Comparison of ENCODE assay signal across 18 mouse cellular contexts in the genomic region with DNA sequence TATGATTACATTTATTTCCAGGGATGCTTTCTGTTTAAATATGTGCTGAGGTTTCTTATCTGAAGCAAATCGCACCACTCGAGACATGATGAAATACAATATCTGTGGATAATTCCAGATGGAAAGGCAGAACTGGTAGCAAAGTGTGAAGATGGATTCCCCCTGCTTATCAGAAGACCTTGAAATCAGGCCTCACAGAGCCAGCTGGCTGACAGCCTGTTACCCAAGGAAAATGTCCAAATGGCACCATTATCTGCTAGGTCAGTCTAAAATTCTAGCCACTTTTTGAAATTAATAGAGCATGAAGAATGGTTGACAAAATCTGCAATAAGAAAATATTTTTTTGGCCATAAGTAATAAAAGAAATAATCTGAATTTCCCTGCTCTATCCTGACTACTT.
DNase-seq lines count a peak whose midpoint lies in the region; ATAC-seq lines count a peak whose summit lies in the region.
"Had no signal": no experiment of that assay in that cellular context is flagged by ENCODE, and none has a peak within 500 bp of the region (broad histone marks: within the 10 kb centered on the region; RNA-seq: fewer than 3 reads in every experiment).

No protein-coding gene starts in this region.

- H3K4me3 ChIP-seq in embryonic facial prominence, embryonic 14.5 days (ENCODE audit: low read depth, low read length): no peak overlapping the region
- no peak overlapping the region for H3K4me3 ChIP-seq in embryonic facial prominence, embryonic 10.5 days
- H3K4me3 ChIP-seq: forebrain, embryonic 12.5 days; heart, embryonic 13.5 days; liver, embryonic 15.5 days; megakaryocyte, embryonic 14.5 days had no signal

- H3K27me3 ChIP-seq in embryonic facial prominence, embryonic 14.5 days (replicated peaks; ENCODE audit: control insufficient read depth, insufficient read depth, low read length): no peaks in the 10 kb centered on the region
- no peaks in the 10 kb centered on the region for H3K27me3 ChIP-seq in embryonic facial prominence, embryonic 10.5 days (replicated peaks; ENCODE audit: low read depth, poor library complexity, severe bottlenecking)
- H3K27me3 ChIP-seq: forebrain, embryonic 12.5 days; heart, embryonic 13.5 days; liver, embryonic 15.5 days; megakaryocyte, embryonic 14.5 days had no signal

- H3K4me2 ChIP-seq in embryonic facial prominence, embryonic 14.5 days (ENCODE audit: low read depth, low read length): no peak overlapping the region
- H3K4me2 ChIP-seq: forebrain, embryonic 12.5 days; heart, embryonic 13.5 days; liver, embryonic 15.5 days had no signal

- no peak overlapping the region for H3K9ac ChIP-seq in embryonic facial prominence, embryonic 14.5 days (ENCODE audit: low read depth, low read length)
- H3K9ac ChIP-seq: forebrain, embryonic 12.5 days; heart, embryonic 13.5 days; liver, embryonic 15.5 days had no signal

- DNase-seq in embryonic facial prominence, embryonic 14.5 days (ENCODE audit: low spot score): peak; percentile 11
- no peak for DNase-seq in embryonic facial prominence, embryonic 10.5 days (ENCODE audit: low spot score)
- peak; percentile 2 for DNase-seq in retina, adult 2 months (ENCODE audit: low read depth, low spot score)
- DNase-seq in retina, postnatal 1 day: no peak
- DNase-seq in cerebellum, adult 8-10 months: peak; percentile 75
- DNase-seq in kidney, postnatal 10 days: no peak
- DNase-seq in right cerebral cortex, adult 18-20 months: no peak
- no peak for DNase-seq in right cerebral cortex, postnatal 10 days (ENCODE audit: low spot score in 2 of 2)
- DNase-seq: heart, postnatal 36 days; kidney, adult 18-20 months; kidney, postnatal 36 days; layer of hippocampus, adult 9-11 months; lung, postnatal 14 days had no signal

- no peaks in the 10 kb centered on the region for H3K9me3 ChIP-seq in embryonic facial prominence, embryonic 14.5 days (ENCODE audit: control insufficient read depth, low read length)
- H3K9me3 ChIP-seq in embryonic facial prominence, embryonic 10.5 days: no peaks in the 10 kb centered on the region
- H3K9me3 ChIP-seq: forebrain, embryonic 12.5 days; heart, embryonic 13.5 days; liver, embryonic 15.5 days had no signal

- WGBS in embryonic facial prominence, embryonic 14.5 days: 81% methylated on average over 2 of the region's 2 CpGs
- 87% methylated on average over 2 of the region's 2 CpGs for WGBS in embryonic facial prominence, embryonic 10.5 days

- no peaks in the 10 kb centered on the region for H3K36me3 ChIP-seq in embryonic facial prominence, embryonic 14.5 days (ENCODE audit: control insufficient read depth, insufficient read depth, low read length)
- no peaks in the 10 kb centered on the region for H3K36me3 ChIP-seq in embryonic facial prominence, embryonic 10.5 days (replicated peaks)
- H3K36me3 ChIP-seq: forebrain, embryonic 12.5 days; heart, embryonic 13.5 days; liver, embryonic 15.5 days had no signal

- no peak overlapping the region for H3K27ac ChIP-seq in embryonic facial prominence, embryonic 14.5 days (replicated peaks; ENCODE audit: low read depth, low read length)
- H3K27ac ChIP-seq in embryonic facial prominence, embryonic 10.5 days (replicated peaks): no peak overlapping the region
- H3K27ac ChIP-seq: forebrain, embryonic 12.5 days; heart, embryonic 13.5 days; liver, embryonic 15.5 days had no signal

- no peaks in the 10 kb centered on the region for H3K4me1 ChIP-seq in embryonic facial prominence, embryonic 14.5 days (ENCODE audit: control insufficient read depth, insufficient read depth, low read length)
- H3K4me1 ChIP-seq in embryonic facial prominence, embryonic 10.5 days: no peaks in the 10 kb centered on the region
- H3K4me1 ChIP-seq: forebrain, embryonic 12.5 days; heart, embryonic 13.5 days; liver, embryonic 15.5 days; megakaryocyte, embryonic 14.5 days had no signal

- no peak for ATAC-seq in embryonic facial prominence, embryonic 14.5 days (ENCODE audit: low read depth)
- ATAC-seq: hindbrain, embryonic 16.5 days had no signal

Comparison
In these comparisons a context has a peak if more than half of its experiments do, and no peak if none do; other contexts are left out.
1. DNase-seq: peak in embryonic facial prominence, embryonic 14.5 days (single experiment), retina, adult 2 months (single experiment) and cerebellum, adult 8-10 months (single experiment); none in embryonic facial prominence, embryonic 10.5 days (single experiment), retina, postnatal 1 day (single experiment), kidney, postnatal 10 days (single experiment), right cerebral cortex, adult 18-20 months (single experiment) and right cerebral cortex, postnatal 10 days (0 of 2).